Mouse (Mus musculus) heart, postnatal 0 days (tissue): Measurements from ENCODE around the gene C530008M17Rik.

Experiments used
- CTCF ChIP-seq: IDR thresholded peaks from 2 replicates; pipeline ENCODE4 v1.5.1; 2016; ENCODE audit warnings: antibody characterized with exemption, control low read depth, low read depth
- EP300 ChIP-seq: IDR thresholded peaks from 2 replicates; pipeline ENCODE4 v1.6.1; 2016; ENCODE audit warnings: antibody characterized with exemption, low read depth

- TF ChIP-seq CTCF = no peak
- TF ChIP-seq EP300 = no peak
Observed at GRCm38 (mm10) chr5:76664936-76665335, 8.6 kb downstream of the C530008M17Rik start.
